Mouse (Mus musculus) kidney, postnatal 36 days (tissue): Measurements from ENCODE around the gene Pgap3.

Experiments used
- DNase-seq, 2 experiments: peaks; one replicate each; pipeline ENCODE4 v3.0.0; 2021 to 2022; ENCODE audit warnings: mixed read lengths in 2 of 2

The Pgap3 gene

DNA sequence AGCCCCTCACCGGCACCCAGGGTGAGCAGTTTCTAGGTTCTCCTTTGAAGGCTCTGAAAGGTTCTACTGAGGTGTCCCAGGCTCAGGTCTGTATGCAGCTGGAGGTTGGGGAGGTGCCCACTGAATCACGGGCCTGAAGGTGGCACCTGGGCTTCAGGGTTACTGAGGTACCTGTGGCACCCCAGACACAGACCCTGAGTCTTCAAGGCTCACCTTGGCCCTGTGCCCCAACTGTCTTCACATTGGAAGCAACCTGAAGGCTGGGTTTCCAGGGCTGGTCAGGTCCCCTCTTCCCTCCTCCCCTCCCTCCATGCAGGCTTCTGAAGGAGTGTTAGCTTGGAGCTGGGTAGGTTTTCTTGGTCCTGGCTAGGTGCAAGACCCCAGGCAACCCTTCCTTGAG lies 18.6 kb downstream of the Pgap3 start:
- no peak for DNase-seq

DNA sequence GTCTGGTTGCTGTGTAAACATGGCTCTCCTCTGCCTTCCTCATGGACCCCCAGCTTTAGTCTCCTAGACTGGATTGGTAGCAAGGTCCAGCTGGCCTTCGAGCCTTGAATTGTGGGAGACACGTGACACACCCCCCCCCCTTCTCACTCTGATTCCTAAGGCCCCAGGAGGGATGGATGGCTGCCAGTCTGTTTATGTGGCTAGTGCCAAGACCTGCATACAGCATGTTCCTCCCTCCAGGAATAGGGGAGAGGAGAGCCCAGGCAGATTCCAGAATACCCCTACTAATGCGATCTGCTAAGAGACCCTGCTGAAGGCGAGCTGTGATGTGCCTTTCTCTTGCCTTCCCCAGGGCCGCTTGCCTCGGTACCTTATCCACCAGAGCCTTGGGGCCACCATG lies 20.2 kb downstream of the Pgap3 start:
- peak; percentile 68 to 72 for DNase-seq

DNA sequence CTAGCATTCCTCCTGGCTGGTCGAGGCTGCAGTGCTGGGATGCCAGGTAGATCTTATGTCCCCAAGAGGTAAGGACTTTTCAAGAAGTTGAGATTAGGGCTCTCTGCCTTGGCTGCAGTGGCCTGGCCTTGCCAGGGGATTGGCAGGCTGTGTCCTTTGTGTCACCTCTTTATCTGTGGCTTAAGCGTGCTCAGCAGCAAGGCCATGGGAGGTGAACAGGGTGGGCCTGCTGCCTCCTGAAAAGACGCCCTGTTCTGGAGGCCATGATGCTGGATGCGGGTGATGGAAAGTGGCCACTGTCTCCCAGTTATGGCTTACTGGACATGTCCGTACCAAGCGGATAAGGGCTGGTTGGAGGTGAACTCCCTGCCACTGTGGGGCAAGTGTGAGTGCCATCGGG lies 20.9 kb downstream of the Pgap3 start:
- no peak for DNase-seq

DNA sequence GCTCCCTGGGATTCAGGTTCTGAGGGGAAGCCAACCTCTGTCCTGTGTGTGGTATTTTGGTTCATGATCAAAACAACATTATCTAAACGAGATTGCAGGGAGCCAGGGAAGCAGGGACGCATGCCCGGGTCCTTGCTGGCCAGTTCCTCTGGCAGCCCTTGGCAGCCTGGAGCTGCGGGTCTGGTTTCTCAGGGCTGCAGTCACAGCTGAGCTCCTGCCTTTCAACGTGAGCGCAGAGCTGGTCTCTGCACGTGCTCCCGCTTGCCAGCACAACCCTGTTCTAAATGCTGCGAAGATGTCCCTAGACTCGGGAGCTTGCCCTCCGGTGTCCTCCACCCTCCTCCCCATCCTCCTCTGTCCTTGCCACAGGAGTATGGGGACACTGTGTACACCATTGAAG lies 22.5 kb downstream of the Pgap3 start:
- no peak for DNase-seq

DNA sequence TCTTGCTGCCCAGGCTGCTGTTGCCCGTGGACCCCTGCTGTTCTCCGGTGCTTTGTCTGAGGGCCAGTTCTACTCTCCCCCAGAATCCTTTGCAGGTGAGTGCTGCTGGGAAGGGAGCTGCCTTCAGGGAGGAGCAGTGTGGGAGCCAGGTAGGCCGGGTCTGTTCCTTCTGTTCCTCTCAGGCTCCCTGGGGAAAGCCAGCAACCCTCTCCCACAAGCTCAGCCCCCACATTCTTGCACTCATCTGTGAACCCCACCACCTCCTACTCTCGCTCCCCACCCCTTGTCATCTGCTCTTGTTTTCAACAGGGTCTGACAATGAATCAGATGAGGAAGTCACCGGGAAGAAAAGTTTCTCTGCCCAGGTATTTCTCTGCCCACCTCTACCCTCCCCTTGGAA lies 23.5 kb downstream of the Pgap3 start:
- DNase-seq, result no peak

DNA sequence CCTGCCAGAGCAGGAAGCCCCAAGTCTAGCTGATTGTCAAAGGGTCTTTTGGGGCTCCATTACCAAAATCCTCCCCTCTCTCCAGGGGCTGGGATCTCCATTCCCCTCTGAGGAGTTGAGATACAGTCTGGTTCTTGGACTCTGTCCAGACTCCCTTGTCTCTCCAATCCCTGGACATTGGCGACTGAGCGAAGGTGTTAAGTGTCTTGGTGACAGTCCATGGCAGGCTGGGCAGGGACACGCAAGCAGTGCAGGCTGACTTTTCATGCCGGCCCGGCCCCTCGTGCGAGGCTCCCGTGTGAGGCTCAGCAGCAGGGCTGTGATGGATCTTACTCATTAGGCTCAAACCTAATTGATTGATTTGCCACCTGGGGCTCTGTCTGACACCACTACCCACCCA lies 26.0 kb downstream of the Pgap3 start:
- DNase-seq, result no peak

DNA sequence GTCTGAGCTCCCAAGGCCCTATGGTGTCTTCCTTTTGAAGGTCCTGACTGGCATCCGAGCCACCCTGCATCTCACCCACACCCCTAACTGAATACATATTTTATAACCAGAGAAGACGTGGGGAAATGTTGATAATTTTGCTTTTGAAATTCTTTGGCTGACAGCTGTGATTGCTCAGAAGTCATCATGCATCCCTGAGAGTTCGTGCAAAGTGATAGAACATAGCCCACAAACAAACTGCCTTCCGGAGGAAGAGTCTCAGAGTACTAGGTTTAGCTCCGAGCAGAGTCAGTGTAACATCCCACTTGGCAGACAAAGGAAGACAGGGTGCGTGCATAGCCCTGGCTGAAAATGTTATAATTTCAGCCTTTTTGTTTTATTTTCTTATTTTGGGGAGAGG lies 27.0 kb downstream of the Pgap3 start:
- no peak for DNase-seq

DNA sequence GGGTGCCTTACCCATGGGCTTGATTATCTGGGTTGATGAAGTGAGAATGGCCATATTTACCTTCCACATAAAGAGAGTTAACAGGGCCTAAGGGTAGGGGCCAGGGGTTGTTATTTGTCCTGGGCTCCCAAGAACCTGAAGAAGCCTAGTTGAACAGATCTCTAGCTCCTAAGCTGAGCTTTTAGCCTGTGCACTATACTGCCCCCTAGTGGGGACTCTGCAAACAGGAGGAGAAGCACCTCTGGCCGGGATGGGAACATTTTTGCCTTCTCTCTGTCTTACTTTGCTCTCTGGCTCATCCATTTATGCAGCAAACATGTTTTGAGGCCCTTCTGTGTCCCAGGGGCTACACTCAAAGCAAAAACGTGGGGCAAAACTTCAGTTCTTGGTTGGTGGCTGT lies 27.9 kb downstream of the Pgap3 start:
- peak; percentile 63 to 84 for DNase-seq

DNA sequence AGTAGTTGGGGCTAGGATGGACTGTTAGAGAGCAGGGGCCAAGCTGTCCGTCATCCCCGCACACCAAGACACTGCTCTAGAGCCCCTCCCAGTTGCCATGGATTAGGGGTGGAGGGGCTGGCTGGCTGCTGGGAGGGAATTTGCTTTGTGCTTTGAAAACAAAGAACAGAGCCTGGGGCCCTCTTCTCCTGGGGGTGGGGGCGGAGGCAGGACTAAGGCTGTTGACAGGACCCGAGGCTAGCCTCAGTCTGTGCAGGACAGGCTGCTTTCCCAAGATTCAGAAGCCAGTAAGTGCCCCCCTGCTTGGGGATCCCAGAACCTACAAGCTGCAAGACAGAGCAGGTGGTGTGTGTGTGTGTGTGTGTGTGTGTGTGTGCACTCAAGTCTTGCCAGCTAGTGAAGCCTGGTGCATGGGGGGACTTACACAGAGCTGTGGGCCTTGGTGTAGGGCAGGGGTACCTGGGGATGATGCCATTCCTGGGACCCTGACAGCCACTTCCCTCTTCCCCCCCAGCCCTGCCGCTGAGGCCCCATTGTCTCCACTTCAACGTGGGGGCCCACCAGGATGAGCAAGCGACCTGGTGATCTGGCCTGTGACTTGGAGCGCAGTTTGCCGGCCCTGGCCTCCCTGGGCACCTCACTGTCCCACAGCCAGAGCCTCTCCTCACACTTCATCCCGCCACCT lies 28.6 kb downstream of the Pgap3 start:
- no peak for DNase-seq

DNA sequence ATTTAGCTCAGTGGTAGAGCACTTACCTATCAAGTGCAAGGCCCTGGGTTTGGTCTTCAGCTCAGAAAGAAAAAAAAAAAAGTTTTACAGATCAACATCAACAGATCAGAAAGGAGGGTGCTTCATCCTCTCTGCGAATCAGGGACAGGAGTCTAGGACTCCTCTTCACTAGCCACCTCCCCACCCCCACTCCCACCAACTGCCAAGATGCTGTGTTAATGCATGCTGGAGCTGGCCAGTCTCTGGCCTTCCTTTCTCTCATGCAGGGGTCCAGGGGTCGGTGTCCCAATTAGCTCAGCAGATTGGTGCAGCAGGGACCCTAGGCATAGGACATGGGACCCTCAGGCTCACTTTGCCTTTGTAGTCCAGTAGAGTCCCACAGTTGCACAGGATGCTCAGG lies 29.7 kb downstream of the Pgap3 start:
- DNase-seq, result no peak

DNA sequence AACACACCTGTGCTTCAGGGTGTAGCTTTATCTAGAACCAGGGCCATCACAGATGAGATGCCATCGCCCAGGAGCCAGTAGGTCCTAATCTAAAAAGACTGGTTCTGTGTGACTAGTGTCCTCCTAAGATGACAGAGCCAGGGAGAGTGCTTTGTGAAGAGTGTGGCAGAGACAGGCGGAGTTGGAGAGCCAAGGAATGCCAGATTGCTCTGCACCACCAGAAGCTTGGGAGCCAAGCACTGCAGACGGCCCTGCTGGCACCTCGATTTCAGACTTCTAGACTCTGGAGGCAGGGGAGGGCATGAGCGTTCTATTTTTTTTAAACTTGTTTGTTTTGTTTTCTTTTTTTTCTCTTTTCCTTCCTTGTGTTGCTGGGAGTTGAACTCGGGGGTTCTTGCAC lies 31.0 kb downstream of the Pgap3 start:
- DNase-seq, result no peak

DNA sequence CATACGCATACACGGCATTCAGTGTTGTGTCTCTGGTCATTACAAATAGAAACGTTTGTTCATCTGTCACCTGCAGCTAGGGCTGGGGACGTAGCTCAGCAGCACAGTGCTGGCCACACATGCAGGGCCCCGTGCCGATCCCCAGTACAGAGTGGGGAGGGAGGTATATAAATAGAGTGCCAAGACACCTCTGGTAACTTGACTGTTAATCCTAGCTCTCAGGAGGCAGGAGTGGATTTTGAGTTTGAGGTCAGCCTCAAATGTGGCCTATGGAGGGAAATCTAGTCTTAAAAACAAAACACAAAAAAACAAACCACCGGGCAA lies 32.5 kb downstream of the Pgap3 start:
- no peak for DNase-seq

DNA sequence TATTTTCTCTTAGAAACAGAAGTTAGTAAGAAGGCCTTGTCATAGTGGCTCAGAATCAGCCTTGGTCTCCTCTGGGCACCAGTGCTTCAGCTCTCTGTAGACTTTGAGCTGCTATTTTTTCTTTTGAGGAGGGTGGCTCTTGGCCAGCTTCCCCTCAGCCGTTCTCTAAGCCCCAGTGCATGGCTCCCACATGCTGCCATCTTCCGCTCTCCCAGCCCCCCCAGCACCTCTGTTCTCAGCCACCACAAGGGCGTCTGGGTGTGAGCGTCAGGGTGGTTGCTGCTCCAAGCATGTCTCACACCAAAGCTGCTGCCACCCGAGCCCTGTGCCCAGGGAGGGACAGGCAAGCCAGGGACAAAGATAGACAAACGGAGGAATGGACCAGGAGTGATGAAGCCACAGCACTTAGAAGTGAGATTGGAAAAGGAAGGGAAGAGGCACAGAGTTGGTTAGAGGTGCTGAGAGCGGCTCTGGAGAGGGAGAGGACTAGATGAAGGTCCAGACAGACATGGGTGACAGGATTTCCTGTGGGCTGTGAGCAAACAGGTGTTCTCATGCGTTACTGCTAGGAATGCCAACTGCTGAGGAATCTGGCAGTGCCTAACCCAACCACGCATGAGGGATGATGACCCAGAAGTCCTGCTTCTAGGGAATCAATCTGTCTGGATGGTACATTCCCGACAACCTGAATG lies 33.0 kb downstream of the Pgap3 start:
- DNase-seq, result peak in 1 of 2 experiments; percentile 31

DNA sequence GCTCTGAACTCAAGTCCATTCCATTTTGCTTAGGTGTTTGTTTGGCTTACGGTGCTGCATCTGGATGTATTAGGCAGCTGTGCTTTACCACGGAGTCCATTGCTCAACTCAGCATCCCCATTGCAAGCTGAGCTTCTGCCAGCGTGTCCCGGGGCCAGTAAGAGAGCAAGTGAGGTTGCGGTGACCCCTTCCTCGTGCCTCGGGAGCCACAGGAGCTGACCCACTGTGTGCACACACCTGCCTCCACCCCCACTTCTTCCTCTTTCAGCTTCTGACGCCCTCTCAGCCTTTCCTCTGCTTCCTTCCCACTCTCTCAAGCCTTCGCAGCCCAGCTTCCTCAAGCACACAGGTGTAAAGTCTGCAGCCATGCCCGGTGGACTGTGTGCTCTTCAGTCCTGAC lies 34.0 kb downstream of the Pgap3 start:
- no peak for DNase-seq

DNA sequence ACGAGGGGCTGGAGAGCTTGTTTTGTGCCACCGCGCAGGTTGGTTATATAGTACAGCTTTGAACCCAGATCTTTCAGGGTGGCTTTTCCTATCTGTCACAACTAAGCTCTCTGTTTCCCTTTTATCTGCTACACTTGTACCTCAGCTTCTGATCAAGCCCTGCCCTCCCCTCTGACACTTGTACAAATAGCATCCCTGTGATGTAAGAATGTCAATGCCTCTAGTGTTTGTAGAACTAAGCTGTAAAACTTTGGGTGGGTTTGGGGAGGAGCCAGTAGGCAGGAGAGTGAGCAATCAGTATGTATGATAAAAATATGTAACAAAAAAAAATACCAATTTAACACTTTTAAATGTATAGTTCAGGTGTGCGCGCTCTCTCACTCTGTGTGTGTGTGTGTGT lies 35.9 kb downstream of the Pgap3 start:
- DNase-seq, result no peak

DNA sequence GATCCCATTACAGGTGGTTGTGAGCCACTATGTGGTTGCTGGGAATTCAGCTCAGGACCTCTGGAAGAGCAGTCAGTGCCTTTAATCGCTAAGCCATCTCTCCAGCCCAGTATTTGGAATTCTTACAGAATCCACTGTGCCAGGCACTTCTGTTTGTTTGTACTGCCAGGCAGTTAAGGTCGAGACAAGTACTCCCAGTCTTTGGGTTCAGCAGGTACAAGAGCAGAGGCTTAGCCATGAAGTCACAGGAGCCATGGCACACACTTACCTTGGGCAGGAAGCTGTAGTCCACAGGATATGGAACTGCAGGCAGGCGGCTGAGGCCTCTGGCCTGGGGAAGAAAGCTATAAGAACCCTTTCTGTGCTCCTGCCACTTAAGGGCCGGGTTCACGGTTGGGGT lies 36.5 kb downstream of the Pgap3 start:
- no peak for DNase-seq

DNA sequence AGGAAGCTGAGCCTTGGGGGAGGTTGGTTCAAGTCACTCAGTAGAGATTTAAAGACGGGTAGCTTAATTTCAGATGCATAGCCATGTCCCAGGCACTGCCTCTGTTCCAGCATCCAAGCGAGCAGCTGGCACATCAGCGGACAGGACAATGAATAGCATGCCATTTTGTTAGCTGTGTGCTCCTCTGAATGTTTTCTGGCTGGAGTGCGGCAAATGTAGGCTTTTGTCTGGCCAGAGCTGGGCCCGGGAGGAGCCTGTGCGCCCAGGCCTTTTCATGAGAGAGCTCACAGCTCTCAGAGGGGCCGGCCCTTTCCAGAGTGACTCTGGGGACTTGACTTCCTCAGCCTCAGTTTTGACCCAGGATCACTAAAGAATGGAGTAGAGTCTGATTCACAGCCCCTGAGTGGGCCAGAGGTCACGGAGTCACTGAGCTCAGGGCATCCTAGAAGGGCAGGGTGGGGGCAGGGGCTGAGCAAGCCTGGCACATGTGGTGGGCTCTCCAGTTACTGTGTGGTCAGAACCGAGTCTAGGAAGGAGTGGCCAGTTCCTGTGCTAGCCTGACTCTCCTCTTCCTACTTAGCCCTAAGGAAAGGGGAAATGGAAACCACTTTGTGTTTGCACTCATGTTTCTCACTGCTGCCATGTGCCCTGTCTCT lies 39.3 kb downstream of the Pgap3 start:
- DNase-seq, result no peak

DNA sequence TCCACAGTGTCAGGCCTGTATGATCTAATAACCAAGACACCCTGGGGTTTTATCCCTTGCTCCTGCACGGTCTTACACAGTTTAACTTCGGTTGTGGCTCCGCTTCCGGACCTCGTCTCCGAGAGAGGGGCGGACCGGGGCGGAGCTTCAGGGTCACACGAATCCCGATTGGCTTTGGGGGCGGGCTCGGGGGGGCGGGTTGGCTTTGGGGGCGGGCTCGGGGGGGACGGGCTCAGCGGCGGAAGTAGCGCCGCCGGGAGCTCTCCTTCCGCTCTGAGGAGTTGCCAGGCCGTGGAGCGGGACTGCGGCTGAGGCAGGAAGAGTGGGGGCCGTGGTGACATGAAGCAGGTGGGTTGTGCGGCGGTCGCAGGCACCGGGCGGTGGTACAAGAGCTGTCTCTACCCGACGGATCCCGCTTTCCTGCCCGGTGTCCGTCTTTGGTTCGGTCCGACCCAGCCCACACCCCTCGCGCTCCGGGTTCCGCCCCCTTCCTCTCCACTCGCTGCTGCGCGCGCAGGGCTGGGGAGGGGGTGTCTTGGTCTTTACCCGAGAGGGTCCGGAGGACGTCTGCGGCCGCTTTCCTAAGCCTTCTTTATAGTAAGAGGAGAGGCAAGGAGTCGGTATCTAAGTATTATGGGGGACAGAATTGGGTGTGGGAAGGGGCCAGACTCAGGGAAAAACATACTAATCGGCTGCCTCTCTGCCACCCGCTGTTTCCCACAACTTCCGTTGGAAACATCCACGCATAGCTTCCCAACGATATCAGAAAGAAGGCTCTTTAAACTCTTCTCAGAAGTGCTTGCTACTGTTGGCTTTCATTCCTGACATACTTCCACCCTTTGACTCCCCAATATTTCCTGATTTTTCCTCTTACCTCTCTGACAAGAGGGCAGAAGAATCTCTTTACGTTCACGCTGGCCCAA lies 41.9 kb downstream of the Pgap3 start, which contains the start of gene Stard3:
TSS of gene Stard3 (plus strand) at position 208 of the 923 bp plus-strand sequence.
- peak; percentile 95 to 97 for DNase-seq

DNA sequence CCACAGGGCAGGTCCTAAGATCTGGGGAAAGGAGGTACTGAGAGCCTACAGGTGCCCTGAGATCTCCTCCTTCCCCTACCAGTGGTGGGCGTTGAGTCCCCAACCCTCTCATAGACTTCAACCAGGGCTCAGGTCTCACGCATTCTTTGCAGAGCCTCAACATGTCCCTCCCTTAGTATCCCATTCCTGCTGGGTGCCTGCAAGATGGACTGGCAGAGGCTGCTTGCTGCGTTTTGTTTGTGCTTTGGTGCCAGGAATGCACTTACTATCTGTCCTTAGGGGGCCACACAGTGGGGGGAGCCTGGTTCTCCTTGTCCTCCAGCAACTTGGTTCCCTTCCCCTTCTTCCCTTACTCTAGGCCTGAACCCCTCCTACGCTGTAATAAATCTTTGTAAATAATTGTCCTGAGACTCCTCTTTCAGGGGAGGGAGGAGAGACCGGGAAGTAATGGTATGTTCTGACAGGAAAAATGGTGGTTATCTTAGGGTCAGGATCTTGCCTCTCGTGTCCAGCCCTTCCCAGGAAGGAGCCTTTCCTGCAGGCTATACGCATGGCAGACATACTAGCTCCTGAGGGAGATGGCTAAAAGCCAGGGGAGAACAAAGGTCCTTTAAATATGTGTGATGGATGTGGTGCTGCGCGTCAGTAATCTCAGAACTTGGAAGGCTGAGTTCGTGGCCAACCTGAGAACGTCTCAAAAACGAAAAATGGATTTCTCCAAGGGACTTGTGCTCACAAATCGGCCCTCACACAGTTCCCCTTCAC lies 42.7 kb downstream of the Pgap3 start:
- peak in 1 of 2 experiments; percentile 51 for DNase-seq

DNA sequence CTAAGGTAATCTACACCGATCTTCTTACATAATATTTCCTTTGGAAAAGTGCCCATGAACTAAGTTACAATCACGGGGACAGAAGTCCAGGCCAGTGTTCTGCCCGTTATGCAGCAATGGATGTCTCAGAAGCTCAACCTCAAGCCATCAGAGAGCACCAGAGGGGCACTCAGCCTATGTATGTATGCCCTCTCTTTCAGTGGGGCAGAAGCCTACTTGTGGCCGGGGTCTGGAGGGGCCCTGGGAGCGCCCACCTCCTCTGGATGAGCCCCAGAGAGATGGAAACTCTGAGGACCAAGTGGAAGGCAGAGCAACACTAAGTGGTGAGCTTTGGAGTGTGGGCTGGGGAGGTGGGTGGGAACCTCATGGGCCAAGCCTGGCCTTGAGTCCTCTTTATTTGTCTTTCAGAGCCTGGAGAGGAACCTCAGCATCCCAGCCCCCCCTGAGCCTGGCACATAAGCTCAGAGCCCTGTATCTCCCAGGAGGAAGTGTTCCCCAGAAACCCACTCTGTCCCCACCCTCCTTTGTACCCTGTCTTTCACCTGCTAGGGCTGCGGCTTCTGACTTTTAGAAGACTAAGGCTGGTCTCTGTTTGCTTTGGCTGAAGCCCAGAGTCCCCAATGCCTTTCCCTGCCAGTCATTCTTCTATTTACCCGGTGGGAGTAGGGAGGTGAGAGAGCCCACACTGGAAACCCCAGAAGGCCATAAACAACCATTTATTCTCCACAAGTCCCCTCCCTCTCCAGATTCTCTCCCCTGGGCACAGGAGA lies 43.5 kb downstream of the Pgap3 start:
- no peak for DNase-seq

DNA sequence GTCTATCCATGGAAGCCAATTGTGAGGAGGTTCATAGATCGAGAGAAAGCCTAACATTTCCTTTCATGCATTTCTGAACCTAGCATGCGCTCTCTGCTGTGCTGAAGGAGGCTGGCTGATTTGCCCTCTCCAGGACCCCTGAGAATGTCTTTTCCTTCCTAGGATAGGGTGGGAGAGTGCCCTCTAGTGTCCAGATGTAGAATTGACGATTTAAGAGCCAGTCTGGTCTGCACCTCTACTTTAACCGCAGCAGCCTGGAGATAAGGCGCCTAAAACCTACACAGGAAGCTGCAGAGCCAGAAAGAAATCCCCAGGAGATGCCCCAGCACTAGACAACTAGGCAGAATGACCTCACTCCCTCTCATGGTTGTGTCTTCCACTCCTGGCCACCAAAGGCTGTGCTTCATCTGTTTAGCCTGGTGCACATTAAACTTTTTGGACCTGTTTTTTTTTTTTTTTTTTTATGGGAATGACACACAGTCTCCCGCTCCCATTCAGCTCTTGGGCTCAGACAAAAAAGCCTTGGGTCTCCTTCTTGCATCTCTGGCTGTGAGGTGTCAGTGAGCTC lies 44.5 kb downstream of the Pgap3 start:
- DNase-seq, result peak; percentile 60 to 68
